Mouse (Mus musculus) MEL (cell line): ENCODE results near the gene Cd247. TPM values are rescaled to one million over a fixed set of nuclear protein-coding genes. Genes with fewer than 3 reads are reported as not detected.
A peak's percentile ranks its signal among the peaks of the same experiment; 100 is the strongest.

ENCODE experiments used
- DNase-seq: peaks from one replicate; pipeline ENCODE4 v3.0.0; 2011; ENCODE audit warnings: low read depth, low spot score
- H3K27ac ChIP-seq: 2 replicates; pipeline ENCODE4 v1.5.1; 2012; ENCODE audit warnings: low read depth, mild to moderate bottlenecking, control low read depth, low read length, moderate library complexity; ENCODE audit not compliant: control insufficient read depth
- H3K27me3 ChIP-seq, 2 experiments: fragments of 150-350 bp in 1 of 2; sonication (generic) in 1 of 2; 2 replicates each; pipeline ENCODE4 v1.6.1; 2012; ENCODE audit warnings: low read length in 2 of 2, mild to moderate bottlenecking in 2 of 2, improper control_type of control experiment in 1 of 2, moderate library complexity in 1 of 2; ENCODE audit not compliant: insufficient read depth in 2 of 2, control insufficient read depth in 1 of 2
- H3K36me3 ChIP-seq, 2 experiments: 2 replicates each; pipeline ENCODE4 v1.6.1; 2012 to 2014; ENCODE audit warnings: low read length in 2 of 2, improper control_type of control experiment in 1 of 2, inconsistent platforms in 1 of 2, mild to moderate bottlenecking in 1 of 2; ENCODE audit not compliant: insufficient read depth in 2 of 2, control insufficient read depth in 1 of 2
- H3K4me1 ChIP-seq, 2 experiments: fragments of 150-350 bp in 1 of 2; sonication (generic) in 1 of 2; 2 replicates each; pipeline ENCODE4 v1.6.1; 2012; ENCODE audit warnings: low read length in 2 of 2, improper control_type of control experiment in 1 of 2, mild to moderate bottlenecking in 1 of 2; ENCODE audit not compliant: insufficient read depth in 2 of 2, control insufficient read depth in 1 of 2
- H3K4me3 ChIP-seq, 2 experiments: fragments of 150-350 bp in 1 of 2; sonication (generic) in 1 of 2; 2 replicates each; pipeline ENCODE4 v1.5.1; 2012; ENCODE audit warnings: low read depth in 2 of 2, low read length in 2 of 2, mild to moderate bottlenecking in 2 of 2, moderate library complexity in 2 of 2, control low read depth in 1 of 2, improper control_type of control experiment in 1 of 2; ENCODE audit not compliant: control insufficient read depth in 1 of 2, insufficient read depth in 1 of 2
- H3K79me2 ChIP-seq: 2 replicates; pipeline ENCODE4 v1.6.1; 2012; ENCODE audit warnings: mild to moderate bottlenecking, low read length, moderate library complexity; ENCODE audit not compliant: control insufficient read depth, poor library complexity, insufficient read depth
- H3K9ac ChIP-seq: 2 replicates; pipeline ENCODE4 v1.6.1; 2012; ENCODE audit warnings: low read depth, mild to moderate bottlenecking, control low read depth, low read length, moderate library complexity; ENCODE audit not compliant: control insufficient read depth, poor library complexity, severe bottlenecking
- H3K9me3 ChIP-seq: fragments of 150-350 bp; sonication (generic); replicated peaks from 2 replicates; pipeline ENCODE4 v1.6.1; 2012; ENCODE audit warnings: mild to moderate bottlenecking, low read length, improper control_type of control experiment, moderate library complexity; ENCODE audit not compliant: insufficient read depth
- BHLHE40 ChIP-seq: IDR thresholded peaks from 2 replicates; pipeline ENCODE4 v1.6.1; 2012; ENCODE audit warnings: low read depth, mild to moderate bottlenecking, inconsistent platforms, low read length, improper control_type of control experiment, borderline replicate concordance
- CHD1 ChIP-seq: IDR thresholded peaks from 2 replicates; pipeline ENCODE4 v1.6.1; 2012; ENCODE audit warnings: low read depth, mild to moderate bottlenecking, inconsistent platforms, low read length, improper control_type of control experiment
- EP300 ChIP-seq, 2 experiments: IDR thresholded peaks; 2 replicates each; pipeline ENCODE4 v1.6.1; 2011; ENCODE audit warnings: improper control_type of control experiment in 2 of 2, low read length in 2 of 2, low read depth in 1 of 2, mild to moderate bottlenecking in 1 of 2
- ETS1 ChIP-seq: IDR thresholded peaks from 2 replicates; pipeline ENCODE4 v1.6.1; 2012; ENCODE audit warnings: low read depth, mild to moderate bottlenecking, inconsistent platforms, low read length, improper control_type of control experiment, moderate library complexity
- GABPA ChIP-seq: IDR thresholded peaks from 2 replicates; pipeline ENCODE4 v1.6.1; 2012; ENCODE audit warnings: low read depth, mild to moderate bottlenecking, inconsistent platforms, low read length, improper control_type of control experiment, moderate library complexity
- HCFC1 ChIP-seq: IDR thresholded peaks from 2 replicates; pipeline ENCODE4 v1.6.1; 2012; ENCODE audit warnings: low read depth, mild to moderate bottlenecking, inconsistent platforms, low read length, improper control_type of control experiment, moderate library complexity
- MAX ChIP-seq: IDR thresholded peaks from 2 replicates; pipeline ENCODE4 v1.6.1; 2011; ENCODE audit warnings: low read length, improper control_type of control experiment
- MXI1 ChIP-seq: IDR thresholded peaks from 2 replicates; pipeline ENCODE4 v1.6.1; 2011; ENCODE audit warnings: mild to moderate bottlenecking, low read depth, low read length, improper control_type of control experiment
- MYB ChIP-seq: IDR thresholded peaks from 2 replicates; pipeline ENCODE4 v1.6.1; 2011; ENCODE audit warnings: mild to moderate bottlenecking, low read depth, low read length, improper control_type of control experiment
- MYC ChIP-seq: IDR thresholded peaks from 2 replicates; pipeline ENCODE4 v1.6.1; 2011; ENCODE audit warnings: low read depth, mild to moderate bottlenecking, low read length, improper control_type of control experiment, moderate library complexity
- NRF1 ChIP-seq: IDR thresholded peaks from 2 replicates; pipeline ENCODE4 v1.6.1; 2014; ENCODE audit warnings: low read depth, mild to moderate bottlenecking, inconsistent platforms, low read length, improper control_type of control experiment, moderate library complexity; ENCODE audit not compliant: poor library complexity, insufficient read depth, severe bottlenecking
- POLR2AphosphoS5 ChIP-seq: IDR thresholded peaks from 2 replicates; pipeline ENCODE4 v1.6.1; 2012; ENCODE audit warnings: low read depth, borderline replicate concordance, mild to moderate bottlenecking, inconsistent platforms, low read length, moderate library complexity, mixed read lengths
- RAD21 ChIP-seq: IDR thresholded peaks from 2 replicates; pipeline ENCODE4 v1.6.1; 2011; ENCODE audit warnings: mild to moderate bottlenecking, low read depth, low read length, improper control_type of control experiment
- SIN3A ChIP-seq: IDR thresholded peaks from 2 replicates; pipeline ENCODE4 v1.6.1; 2012; ENCODE audit warnings: low read length, improper control_type of control experiment, inconsistent platforms
- SMC3 ChIP-seq: IDR thresholded peaks from 2 replicates; pipeline ENCODE4 v1.6.1; 2011; ENCODE audit warnings: low read depth, low read length, improper control_type of control experiment
- USF1 ChIP-seq: IDR thresholded peaks from 2 replicates; pipeline ENCODE4 v1.6.1; 2014; ENCODE audit warnings: low read depth, mild to moderate bottlenecking, inconsistent platforms, low read length, improper control_type of control experiment, moderate library complexity
- USF2 ChIP-seq, 2 experiments: IDR thresholded peaks; 2 replicates each; pipeline ENCODE4 v1.6.1; 2011 to 2012; ENCODE audit warnings: improper control_type of control experiment in 2 of 2, low read length in 2 of 2, borderline replicate concordance in 1 of 2, inconsistent platforms in 1 of 2, low read depth in 1 of 2, mild to moderate bottlenecking in 1 of 2; ENCODE audit not compliant: insufficient read depth in 1 of 2
- ZNF384 ChIP-seq: IDR thresholded peaks from 2 replicates; pipeline ENCODE4 v1.6.1; 2012; ENCODE audit warnings: low read depth, mild to moderate bottlenecking, inconsistent platforms, low read length, improper control_type of control experiment
- polyA plus RNA-seq, 2 experiments: library from polyadenylated mRNA; stranded (reverse) in 1 of 2; unstranded in 1 of 2; fragments of >175 nt in 1 of 2; fragments of >200 nt in 1 of 2; gene quantifications; 2 replicates each; pipeline versions ENCODE4 v1.2.1 to v1.2.4; 2012; ENCODE audit warnings: low replicate concordance in 2 of 2, low read depth in 1 of 2; ENCODE audit not compliant: insufficient read length in 2 of 2, insufficient read depth in 1 of 2, missing spikeins in 1 of 2
- total RNA-seq: library from RNA; depleted of rRNA; stranded (reverse); fragments of 300-350 nt; gene quantifications from 2 replicates; pipeline ENCODE4 v1.2.3, GENCODE M21; 2012

The Cd247 gene
- total and polyA plus RNA-seq, 3 experiments = 1.3 to 1.7 TPM; not detected in 1

- H3K36me3 ChIP-seq = peaks cover 0 to 18% of the 10 kb centered on the region in 2 experiments; a peak in 2 of 4 replicates
- peak; percentile 66 for DNase-seq
- H3K4me1 ChIP-seq = peaks cover 3 to 31% of the 10 kb centered on the region in 2 experiments
- H3K9me3 ChIP-seq = no peaks in the 10 kb centered on the region
- peak overlapping the region; percentile 97 for H3K9ac ChIP-seq
- no peaks in the 10 kb centered on the region for H3K27me3 ChIP-seq
- peak overlapping the region; percentile 70 to 94 for H3K4me3 ChIP-seq
- H3K79me2 ChIP-seq = peaks cover 36% of the 10 kb centered on the region
- no peak for TF ChIP-seq HCFC1
- TF ChIP-seq ETS1 = no peak
- TF ChIP-seq USF1 = no peak
- no peak for TF ChIP-seq SMC3
- 0 out of 2 replicates have a peak, but pooled peaks have one; percentile 58 for TF ChIP-seq CHD1
- no peak for TF ChIP-seq GABPA
- TF ChIP-seq MAX = no peak
- peak overlapping the region; percentile 91 for H3K27ac ChIP-seq
Measured at GRCm38 (mm10) chr1:165764571-165764970, 23.9 kb upstream of the Cd247 start.

GRCm38 (mm10) chr1:165765041-165765440, 23.4 kb upstream of the Cd247 start:
- TF ChIP-seq RAD21 (no peak), SIN3A (no peak), USF2 (IDR thresholded peaks at IDR 0.05; ENCODE audit: borderline replicate concordance in 1 of 2, insufficient read depth in 1 of 2, low read depth in 1 of 2, low read length in 2 of 2) (no peak), ZNF384 (no peak), BHLHE40 (no peak), MXI1 (peak; percentile 52; the same call in 1 of the 2 replicates), CHD1 (no peak), POLR2AphosphoS5 (no peak), NRF1 (no peak), EP300 (IDR thresholded peaks at IDR 0.05; ENCODE audit: low read depth in 1 of 2, low read length in 2 of 2) (no peak), MYC (0 out of 2 replicates have a peak, but pooled peaks have one; percentile 24), MYB (no peak)
- Histone ChIP-seq H3K9ac (peak overlapping the region; percentile 97), H3K4me1 (peaks cover 6 to 36% of the 10 kb centered on the region in 2 experiments), H3K36me3 (peaks cover 4 to 23% of the 10 kb centered on the region in 2 experiments), H3K79me2 (peaks cover 39% of the 10 kb centered on the region), H3K4me3 (peak overlapping the region; percentile 70 to 94), H3K9me3 (no peaks in the 10 kb centered on the region), H3K27ac (peak overlapping the region; percentile 91), H3K27me3 (no peaks in the 10 kb centered on the region)
- no peak for DNase-seq
